Mouse (Mus musculus) liver (tissue): ENCODE data around the gene Gm29582.
"Not testable (repeated sequence)": the region's sequence is repeated elsewhere in the genome, so short reads cannot be mapped to it uniquely, and the experiment has no call there.

Source experiments
- DNase-seq: peaks from one replicate; pipeline ENCODE4 v3.0.0-alpha.2; 2020; ENCODE audit warnings: mixed read lengths

Gm29582 gene

GRCm38 (mm10) chrY:30738461-30738860 is at the start of gene Gm29582:
TSS of gene Gm29582 (minus strand) at chrY:30738561.
- not testable (repeated sequence) for DNase-seq
